In genomic region chr1:73999533-73999932, GRCm38 (mm10) we compare ENCODE assay signal across 8 mouse cellular contexts.
DNase-seq lines count a peak whose midpoint lies in the region; ATAC-seq and TF ChIP-seq lines count a peak whose summit lies in the region.

No protein-coding gene starts in this region.

- no peak for TF ChIP-seq POLR2A in small intestine, adult 2 months (IDR thresholded peaks at IDR 0.05; ENCODE audit: low read depth, low read length)

- H3K4me3 ChIP-seq in heart, embryonic 13.5 days: no peak overlapping the region
- no peak overlapping the region for H3K4me3 ChIP-seq in midbrain, embryonic 10.5 days
- H3K4me3 ChIP-seq in midbrain, embryonic 15.5 days: no peak overlapping the region
- H3K4me3 ChIP-seq in intestine, embryonic 15.5 days (replicated peaks): no peak overlapping the region
- no peak overlapping the region for H3K4me3 ChIP-seq in small intestine, adult 2 months (ENCODE audit: low read depth, low read length)

- no peak for DNase-seq in heart, postnatal 4 days
- no peak for DNase-seq in midbrain, embryonic 10.5 days (ENCODE audit: low spot score)
- DNase-seq in cerebellum, adult 18-20 months: no peak

- peak overlapping the region; percentile 98 for H3K27ac ChIP-seq in heart, embryonic 13.5 days (replicated peaks)
- H3K27ac ChIP-seq in midbrain, embryonic 10.5 days (replicated peaks): peak overlapping the region; percentile 65
- H3K27ac ChIP-seq in midbrain, embryonic 15.5 days: no peak overlapping the region
- peak overlapping the region; percentile 51; the same call in 1 of the 2 replicates for H3K27ac ChIP-seq in intestine, embryonic 15.5 days
- peak overlapping the region; percentile 54 for H3K27ac ChIP-seq in small intestine, adult 2 months (ENCODE audit: insufficient read depth, low read depth, low read length)

- peaks cover 100% of the 10 kb centered on the region for H3K4me1 ChIP-seq in heart, embryonic 13.5 days
- H3K4me1 ChIP-seq in midbrain, embryonic 10.5 days: peaks cover 28% of the 10 kb centered on the region
- H3K4me1 ChIP-seq in midbrain, embryonic 15.5 days: no peaks in the 10 kb centered on the region; the same call in 1 of the 2 replicates
- peaks cover 41% of the 10 kb centered on the region for H3K4me1 ChIP-seq in intestine, embryonic 15.5 days (replicated peaks)
- H3K4me1 ChIP-seq in small intestine, adult 2 months (ENCODE audit: control insufficient read depth, insufficient read depth, insufficient read length, low read length): peaks cover 12% of the 10 kb centered on the region; the same call in 1 of the 2 replicates

- ATAC-seq in heart, embryonic 13.5 days (ENCODE audit: extremely low read depth, insufficient number of reproducible peaks, low FRiP score, low TSS enrichment): no peak
- no peak for ATAC-seq in midbrain, embryonic 15.5 days (replicated peaks)
- no peak for ATAC-seq in intestine, embryonic 15.5 days
- no peak for ATAC-seq in activated CD4-positive, CD25-positive, alpha-beta regulatory T cell, adult 4 months

- H3K27me3 ChIP-seq in heart, embryonic 13.5 days (replicated peaks): no peaks in the 10 kb centered on the region
- H3K27me3 ChIP-seq in midbrain, embryonic 10.5 days (ENCODE audit: low read depth, poor library complexity, severe bottlenecking): no peaks in the 10 kb centered on the region
- no peaks in the 10 kb centered on the region for H3K27me3 ChIP-seq in midbrain, embryonic 15.5 days (replicated peaks)
- no peaks in the 10 kb centered on the region for H3K27me3 ChIP-seq in intestine, embryonic 15.5 days (replicated peaks)
- no peaks in the 10 kb centered on the region for H3K27me3 ChIP-seq in small intestine, adult 2 months (ENCODE audit: control insufficient read depth, insufficient read depth, low read length)

- WGBS in heart, embryonic 13.5 days: 66% methylated on average over 5 of the region's 5 CpGs
- 79% methylated on average over 5 of the region's 5 CpGs for WGBS in midbrain, embryonic 10.5 days
- 76% methylated on average over 5 of the region's 5 CpGs for WGBS in midbrain, embryonic 15.5 days
- 80% methylated on average over 5 of the region's 5 CpGs for WGBS in intestine, embryonic 15.5 days
- whole genome bisulfite sequencing in small intestine, adult 2 months: 80% methylated on average over 5 of the region's 5 CpGs

- H3K4me2 ChIP-seq in heart, embryonic 13.5 days: peak overlapping the region; percentile 50
- H3K4me2 ChIP-seq in midbrain, embryonic 15.5 days: no peak overlapping the region
- no peak overlapping the region for H3K4me2 ChIP-seq in intestine, embryonic 15.5 days (replicated peaks)

- H3K9me3 ChIP-seq in heart, embryonic 13.5 days: no peaks in the 10 kb centered on the region
- no peaks in the 10 kb centered on the region for H3K9me3 ChIP-seq in midbrain, embryonic 10.5 days (replicated peaks)
- no peaks in the 10 kb centered on the region for H3K9me3 ChIP-seq in midbrain, embryonic 15.5 days
- H3K9me3 ChIP-seq in intestine, embryonic 15.5 days: no peaks in the 10 kb centered on the region

- peak overlapping the region; percentile 72 for H3K9ac ChIP-seq in heart, embryonic 13.5 days
- H3K9ac ChIP-seq in midbrain, embryonic 15.5 days: no peak overlapping the region
- peak overlapping the region; percentile 1; the same call in 1 of the 2 replicates for H3K9ac ChIP-seq in intestine, embryonic 15.5 days

- peaks cover 40% of the 10 kb centered on the region for H3K36me3 ChIP-seq in heart, embryonic 13.5 days
- no peaks in the 10 kb centered on the region for H3K36me3 ChIP-seq in midbrain, embryonic 10.5 days
- no peaks in the 10 kb centered on the region for H3K36me3 ChIP-seq in midbrain, embryonic 15.5 days (replicated peaks)
- H3K36me3 ChIP-seq in intestine, embryonic 15.5 days: no peaks in the 10 kb centered on the region
- no peaks in the 10 kb centered on the region for H3K36me3 ChIP-seq in small intestine, adult 2 months (ENCODE audit: control insufficient read depth, insufficient read depth, low read length)

- TF ChIP-seq CTCF in small intestine, adult 2 months (IDR thresholded peaks at IDR 0.05; ENCODE audit: extremely low read depth, insufficient read length, insufficient replicate concordance, low read depth, low read length): no peak
